Mouse (Mus musculus) left cerebral cortex, postnatal 36 days (tissue): ENCODE data around the gene Cdh16. TPM values are rescaled to one million over a fixed set of nuclear protein-coding genes. Genes with fewer than 3 reads are reported as not detected.
"Not testable (repeated sequence)": the region's sequence is repeated elsewhere in the genome, so short reads cannot be mapped to it uniquely, and the experiment has no call there.

Experiments used
- DNase-seq, 2 experiments: peaks; one replicate each; pipeline ENCODE4 v3.0.0; 2021 to 2022; ENCODE audit warnings: low spot score in 2 of 2, mixed read lengths in 1 of 2
- intact Hi-C: fragments of 180-260 bp; cut with DNase I; formaldehyde crosslinking; loops from one replicate; pipeline ENCODE4 v1.15.1; 2025
- total RNA-seq, 2 experiments: library from RNA; stranded (reverse); gene quantifications; 2 replicates each; pipeline ENCODE4 v1.2.3; 2021

The Cdh16 gene
- not detected for total RNA-seq

- DNase-seq: no peak
- intact Hi-C loops: no loop called here
These were observed at the start of gene Cdh16 for GRCm38 (mm10) chr8:104624161-104624560. TSS of gene Cdh16 (minus strand) at chr8:104624396.

GRCm38 (mm10) chr8:104655614-104656013 is 31.4 kb upstream of the Cdh16 start:
- intact Hi-C loops: loop anchor here (5.0 kb wide), 1 partner anchor 562 kb away; no protein-coding TSS in a partner anchor

GRCm38 (mm10) chr8:104654984-104655383 is 30.8 kb upstream of the Cdh16 start:
- intact Hi-C loops: loop anchor here (1.0 to 5.0 kb wide), 2 partner anchors 10 to 562 kb away; no protein-coding TSS in a partner anchor
- DNase-seq: peak; percentile 51 to 70

More at GRCm38 (mm10) chr8:104655614-104656013, 31.4 kb upstream of the Cdh16 start:
- DNase-seq: no peak

GRCm38 (mm10) chr8:104644187-104644586 is 20.0 kb upstream of the Cdh16 start:
- intact Hi-C loops: loop anchor here (5.0 kb wide), 3 partner anchors 42 to 653 kb away; partner anchors contain the start of genes E2f4 and Exoc3l
- not testable (repeated sequence) for DNase-seq

GRCm38 (mm10) chr8:104642324-104642654 is 18.1 kb upstream of the Cdh16 start:
- intact Hi-C loops: loop anchor here (5.0 kb wide), 3 partner anchors 40 to 655 kb away; partner anchors contain the start of genes E2f4 and Exoc3l
- DNase-seq: no peak

- intact Hi-C loops: loop anchor here (5.0 kb wide), 3 partner anchors 39 to 656 kb away; partner anchors contain the start of genes E2f4 and Exoc3l
These were observed 17.5 kb upstream of the Cdh16 start, which contains the start of gene Ciao2b for GRCm38 (mm10) chr8:104641426-104642323. TSS of gene Ciao2b (minus strand) at chr8:104641965.

GRCm38 (mm10) chr8:104640831-104641370 is 16.7 kb upstream of the Cdh16 start:
- no peak for DNase-seq
- intact Hi-C loops: loop anchor here (5.0 kb wide), 3 partner anchors 39 to 656 kb away; partner anchors contain the start of genes E2f4 and Exoc3l

More at GRCm38 (mm10) chr8:104641426-104642323, 17.5 kb upstream of the Cdh16 start, which contains the start of gene Ciao2b:
- DNase-seq: peak; percentile 91 to 93

GRCm38 (mm10) chr8:104640241-104640640 is 16.0 kb upstream of the Cdh16 start:
- no peak for DNase-seq

GRCm38 (mm10) chr8:104638010-104638409 is 13.8 kb upstream of the Cdh16 start:
- DNase-seq: no peak
- intact Hi-C loops: no loop called here

More at GRCm38 (mm10) chr8:104640241-104640640, 16.0 kb upstream of the Cdh16 start:
- intact Hi-C loops: loop anchor here (5.0 kb wide), 3 partner anchors 38 to 657 kb away; partner anchors contain the start of genes E2f4 and Exoc3l

GRCm38 (mm10) chr8:104635004-104635710 is 11.0 kb upstream of the Cdh16 start:
- DNase-seq: no peak
- intact Hi-C loops: no loop called here

- DNase-seq: no peak
- intact Hi-C loops: no loop called here
These were observed 9.1 kb upstream of the Cdh16 start for GRCm38 (mm10) chr8:104633156-104633744.

- peak; percentile 23 to 36 for DNase-seq
- intact Hi-C loops: no loop called here
These were observed 8.3 kb upstream of the Cdh16 start for GRCm38 (mm10) chr8:104632486-104632885.

GRCm38 (mm10) chr8:104631975-104632374 is 7.8 kb upstream of the Cdh16 start:
- DNase-seq: no peak
- intact Hi-C loops: no loop called here

GRCm38 (mm10) chr8:104630981-104631663 is 6.9 kb upstream of the Cdh16 start, which contains the start of gene Rrad:
TSS of gene Rrad (minus strand) at chr8:104631327.
- DNase-seq: no peak
- intact Hi-C loops: no loop called here

- intact Hi-C loops: no loop called here
- no peak for DNase-seq
These were observed 6.4 kb upstream of the Cdh16 start for GRCm38 (mm10) chr8:104630574-104630973.

GRCm38 (mm10) chr8:104630111-104630479 is 5.9 kb upstream of the Cdh16 start:
- DNase-seq: no peak
- intact Hi-C loops: no loop called here

GRCm38 (mm10) chr8:104629306-104630110 is 5.3 kb upstream of the Cdh16 start:
- intact Hi-C loops: no loop called here
- DNase-seq: no peak

- no peak for DNase-seq
- intact Hi-C loops: no loop called here
These were observed 4.2 kb upstream of the Cdh16 start for GRCm38 (mm10) chr8:104628402-104628801.
